Mouse (Mus musculus) testis, adult 2 months (tissue): ENCODE measurements around the gene Iqcc.

Source experiments
- CTCF ChIP-seq: fragments of 200-500 bp; IDR thresholded peaks from 2 replicates; pipeline ENCODE4 v1.5.1; 2012; ENCODE audit warnings: low read depth, mild to moderate bottlenecking, inconsistent platforms, low read length, moderate library complexity; ENCODE audit not compliant: control insufficient read depth, insufficient read depth, insufficient replicate concordance
- POLR2A ChIP-seq: fragments of 200-500 bp; IDR thresholded peaks from 2 replicates; pipeline ENCODE4 v1.6.1; 2012; ENCODE audit warnings: low read depth, mild to moderate bottlenecking, inconsistent platforms, low read length, moderate library complexity; ENCODE audit not compliant: control insufficient read depth

GRCm38 (mm10) chr4:129617121-129617641 lies 1.7 kb downstream of the Iqcc start:
- TF ChIP-seq CTCF (no peak), POLR2A (no peak)
